Mouse (Mus musculus) mouse embryonic stem cell (cell line): ENCODE measurements around the gene Ccl2.

ENCODE experiments used
- in situ Hi-C, 2 experiments: fragments of 300-500 bp; cut with MboI; formaldehyde crosslinking; loops; 1 replicate in 1 of 2; 3 replicates in 1 of 2; pipeline ENCODE4 v1.14.3; 2019 to 2020; ENCODE audit warnings: low sequenced_read_pairs in 2 of 2, low pct_unique_long_range_greater_than_20kb in 1 of 2, mixed read lengths in 1 of 2; ENCODE audit not compliant: unreplicated experiment in 1 of 2

Ccl2 gene

GRCm38 (mm10) chr11:82032136-82032535 is 3.2 kb upstream of the Ccl2 start:
- in situ Hi-C loops: no loop called here

GRCm38 (mm10) chr11:82032678-82033344 is 2.6 kb upstream of the Ccl2 start:
- in situ Hi-C loops: no loop called here

- in situ Hi-C loops: no loop called here
Observed at GRCm38 (mm10) chr11:82034446-82034845, 925 bp upstream of the Ccl2 start.

GRCm38 (mm10) chr11:82035857-82036256 is 486 bp downstream of the Ccl2 start:
- in situ Hi-C loops: no loop called here

GRCm38 (mm10) chr11:82038535-82038934 is 3.2 kb downstream of the Ccl2 start, which contains the start of gene Gm17268:
TSS of gene Gm17268 (minus strand) at chr11:82038562.
- in situ Hi-C loops: no loop called here

GRCm38 (mm10) chr11:82039132-82039660 is 3.8 kb downstream of the Ccl2 start:
- in situ Hi-C loops: no loop called here

- in situ Hi-C loops: loop anchor here in 1 of 2 experiments (10.0 kb wide), 1 partner anchor 133 kb away; no protein-coding TSS in a partner anchor
Observed at GRCm38 (mm10) chr11:82041671-82042080, 6.3 kb downstream of the Ccl2 start.

- in situ Hi-C loops: loop anchor here in 1 of 2 experiments (10.0 kb wide), 1 partner anchor 129 kb away; no protein-coding TSS in a partner anchor
Observed at GRCm38 (mm10) chr11:82045471-82045870, 10.1 kb downstream of the Ccl2 start, which contains the start of gene Ccl7. TSS of gene Ccl7 (plus strand) at chr11:82045712.

GRCm38 (mm10) chr11:82047746-82048415 is 12.5 kb downstream of the Ccl2 start:
- in situ Hi-C loops: loop anchor here in 1 of 2 experiments (10.0 kb wide), 1 partner anchor 127 kb away; no protein-coding TSS in a partner anchor

GRCm38 (mm10) chr11:82053849-82054248 is 18.5 kb downstream of the Ccl2 start:
- in situ Hi-C loops: loop anchor here in 1 of 2 experiments (5.0 kb wide), 1 partner anchor 118 kb away; no protein-coding TSS in a partner anchor

GRCm38 (mm10) chr11:82057646-82058045 is 22.3 kb downstream of the Ccl2 start, which contains the start of gene Ccl11:
TSS of gene Ccl11 (plus strand) at chr11:82057823.
- in situ Hi-C loops: no loop called here

- in situ Hi-C loops: no loop called here
Observed at GRCm38 (mm10) chr11:82062226-82062625, 26.9 kb downstream of the Ccl2 start.

GRCm38 (mm10) chr11:82063454-82063853 is 28.1 kb downstream of the Ccl2 start:
- in situ Hi-C loops: no loop called here

GRCm38 (mm10) chr11:82066953-82067571 is 31.7 kb downstream of the Ccl2 start:
- in situ Hi-C loops: no loop called here

- in situ Hi-C loops: no loop called here
Observed at GRCm38 (mm10) chr11:82071076-82071475, 35.7 kb downstream of the Ccl2 start.

- in situ Hi-C loops: no loop called here
Observed at GRCm38 (mm10) chr11:82072374-82072773, 37.0 kb downstream of the Ccl2 start.

GRCm38 (mm10) chr11:82072984-82073383 is 37.6 kb downstream of the Ccl2 start:
- in situ Hi-C loops: no loop called here

GRCm38 (mm10) chr11:82073686-82074085 is 38.3 kb downstream of the Ccl2 start:
- in situ Hi-C loops: no loop called here

- in situ Hi-C loops: no loop called here
Observed at GRCm38 (mm10) chr11:82077031-82077430, 41.7 kb downstream of the Ccl2 start.
